Mouse (Mus musculus) liver, adult 2 months (tissue): ENCODE measurements around the gene Sox5.

Source experiments
- CTCF ChIP-seq: fragments of 200-500 bp; IDR thresholded peaks from 2 replicates; pipeline ENCODE4 v1.5.1; 2011; ENCODE audit warnings: low read depth, low read length, control low read depth
- POLR2A ChIP-seq: fragments of 200-500 bp; IDR thresholded peaks from 2 replicates; pipeline ENCODE4 v1.6.1; 2011; ENCODE audit warnings: low read length, control low read depth; ENCODE audit not compliant: insufficient read depth; ENCODE audit errors: extremely low read depth

DNA sequence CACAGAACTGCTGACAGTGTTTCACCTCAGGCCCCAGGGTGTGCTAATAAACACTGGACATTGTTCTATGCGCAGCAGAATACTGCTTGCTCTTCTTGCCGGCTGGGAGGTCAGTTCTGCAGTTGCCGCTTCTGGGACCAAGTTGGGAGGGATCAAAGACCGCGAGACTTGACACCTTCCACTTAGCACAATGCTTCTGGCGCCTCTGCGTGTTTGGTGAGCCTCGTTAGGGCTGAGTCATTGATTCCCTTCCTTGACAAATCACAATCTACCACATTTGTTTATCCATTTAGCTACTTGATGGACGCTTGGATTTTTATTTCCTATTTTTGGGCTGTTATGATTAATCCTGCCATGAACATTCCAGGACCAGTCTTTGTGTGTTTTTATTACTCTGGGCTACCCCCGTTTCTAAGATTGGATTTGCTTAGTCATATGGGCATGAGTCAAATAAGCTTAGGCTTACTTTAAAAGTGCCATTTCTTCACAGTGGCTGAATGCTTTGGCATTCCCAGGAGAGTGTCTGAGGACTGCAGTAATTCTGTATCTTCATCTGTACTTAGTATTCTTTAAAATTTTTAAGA lies 865.5 kb downstream of the Sox5 start:
- TF ChIP-seq CTCF (no peak), POLR2A (no peak)
